Mouse (Mus musculus): Measurements from ENCODE around the gene Rsph3b.

- no peak for TF ChIP-seq CTCF (IDR thresholded peaks at IDR 0.05; ENCODE audit: insufficient read depth, low read length)
- TF ChIP-seq POLR2A (IDR thresholded peaks at IDR 0.05; ENCODE audit: borderline replicate concordance, extremely low read depth, low read depth, low read length): no peak
Observed at GRCm38 (mm10) chr17:6884531-6884930, 64.0 kb downstream of the Rsph3b start.

Measured in lung, adult 2 months (tissue).